Mouse (Mus musculus) layer of hippocampus, adult 18-20 months (tissue): ENCODE results near the gene Gm2832. TPM values are rescaled to one million over a fixed set of nuclear protein-coding genes. Genes with fewer than 3 reads are reported as not detected.
"Not testable (repeated sequence)": the region's sequence is repeated elsewhere in the genome, so short reads cannot be mapped to it uniquely, and the experiment has no call there.

Source experiments
- DNase-seq, 2 experiments: peaks; one replicate each; pipeline ENCODE4 v3.0.0; 2022; ENCODE audit warnings: low spot score in 2 of 2
- long read RNA-seq: library from polyadenylated mRNA; stranded (forward); transcript quantifications from one replicate; pipeline ENCODE4 v2.0.0, GENCODE M21; 2021
- total RNA-seq, 2 experiments: library from RNA; stranded (reverse); gene quantifications; 2 replicates each; pipeline ENCODE4 v1.2.3; 2021

The Gm2832 gene
- not detected for total RNA-seq
- long read RNA-seq, partial matches to known transcripts, result 0 of 1 reads
- long read RNA-seq, other reads (novel, unspliced or antisense), result 1 of 1 reads

- not testable (repeated sequence) for DNase-seq
Measured at GRCm38 (mm10) chr14:41278505-41278904, at the start of gene Gm2832. TSS of gene Gm2832 (plus strand) at chr14:41278805.

- peak; percentile 52 to 87 for DNase-seq
Measured at GRCm38 (mm10) chr14:41263296-41263695, 15.3 kb upstream of the Gm2832 start.

DNA sequence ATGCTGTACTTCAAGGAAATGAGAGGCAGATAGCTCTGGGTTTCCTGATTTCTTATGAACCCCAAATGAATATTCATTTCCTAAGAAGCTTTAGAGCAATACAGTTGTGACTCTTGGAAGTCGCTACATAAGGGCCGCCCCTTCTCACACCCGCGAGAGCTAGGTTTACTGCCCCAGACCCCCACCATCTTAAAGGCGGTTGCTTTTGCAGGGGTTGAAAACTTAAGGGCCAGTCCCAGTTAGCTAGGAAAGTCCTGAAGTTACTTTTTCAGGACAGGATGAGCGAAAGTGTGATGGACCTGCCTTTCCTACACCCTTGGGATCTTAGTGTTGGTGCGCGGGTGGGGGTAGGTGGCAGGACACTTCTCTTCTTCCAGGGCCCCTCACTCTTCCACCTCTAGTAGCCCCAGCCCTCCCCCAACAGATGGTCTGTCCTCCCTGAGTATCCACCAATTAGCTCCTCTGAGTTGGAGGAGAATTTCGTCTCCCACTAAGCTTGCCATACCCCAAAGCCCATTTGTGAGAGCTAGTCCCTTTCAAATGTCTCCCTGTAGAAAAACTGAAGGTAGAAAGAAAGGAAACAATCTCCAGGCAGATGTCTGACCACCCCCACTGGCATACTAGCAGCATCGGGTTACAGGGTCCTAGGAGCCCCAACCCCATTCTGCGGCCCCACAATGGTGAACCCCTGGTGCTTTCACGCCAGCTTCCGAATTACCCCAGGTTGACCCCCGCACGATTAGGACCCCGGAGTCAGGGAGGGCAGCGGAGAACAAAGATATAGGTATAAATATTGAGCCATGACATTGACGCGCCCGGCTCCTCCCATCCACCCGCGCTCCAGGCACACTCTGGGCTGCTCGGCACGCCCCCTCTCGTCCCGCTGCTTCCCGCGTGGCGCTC lies 14.5 kb upstream of the Gm2832 start:
- peak; percentile 30 to 51 for DNase-seq

DNA sequence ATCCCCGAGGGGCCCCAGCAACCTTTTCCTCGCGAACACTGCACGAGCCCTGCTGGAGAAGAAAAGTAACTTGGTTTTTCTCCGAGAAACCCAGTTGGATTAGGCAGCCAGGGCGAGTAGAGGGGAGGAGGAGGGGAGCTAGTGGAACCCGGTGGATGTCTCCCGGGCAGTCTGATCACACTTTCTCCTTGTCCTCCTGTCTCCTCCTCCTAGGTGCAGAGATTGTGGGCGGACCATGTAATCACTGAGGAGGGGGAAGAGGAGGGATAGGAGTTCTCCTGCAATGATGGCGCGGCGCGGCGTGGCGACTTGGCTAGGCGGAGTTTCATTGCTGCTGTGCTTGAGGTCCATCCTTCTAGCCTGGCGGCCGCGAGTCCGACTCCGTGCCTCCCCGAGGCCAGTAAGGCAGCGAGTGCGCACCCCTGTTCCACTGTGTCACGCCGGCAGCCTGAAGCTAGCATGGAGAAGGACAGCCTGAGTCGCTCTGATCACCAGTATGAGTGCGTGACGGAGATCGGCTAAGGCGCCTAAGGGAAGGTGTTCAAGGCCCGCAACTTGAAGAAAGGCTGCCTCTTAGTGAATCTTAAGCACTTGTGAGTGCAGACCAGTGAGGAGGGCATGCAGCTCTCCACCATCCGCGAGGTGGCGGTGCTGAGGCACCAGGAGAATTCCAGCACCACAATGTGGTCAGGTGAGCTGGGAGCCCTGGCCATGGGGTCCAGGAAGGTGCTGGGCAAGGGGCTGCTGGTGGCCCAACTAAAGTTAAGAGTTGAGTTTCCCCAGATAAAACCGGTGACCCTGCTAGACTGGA lies 13.6 kb upstream of the Gm2832 start:
- peak; percentile 33 to 72 for DNase-seq

DNA sequence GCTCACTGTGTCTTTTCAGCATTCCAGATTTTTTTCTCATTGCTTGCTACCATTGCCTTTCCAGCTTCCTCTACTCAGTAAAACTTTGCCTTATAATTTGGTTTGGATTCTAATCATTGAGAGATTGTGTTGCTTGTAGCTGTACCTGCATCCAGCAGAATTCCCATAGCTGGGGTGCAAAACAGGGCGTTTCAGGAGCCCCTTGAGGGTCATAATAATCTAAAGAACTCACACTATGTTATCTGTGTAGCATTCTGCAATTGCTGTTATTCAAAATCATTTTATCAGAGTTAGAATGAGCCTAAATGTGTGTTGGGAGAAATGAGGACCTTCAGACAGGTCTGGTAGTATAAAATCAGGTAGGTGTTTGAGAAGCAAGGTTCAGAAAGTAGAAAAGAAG lies 7.4 kb downstream of the Gm2832 start:
- DNase-seq, result not testable (repeated sequence)

Other genes with a start within 250 kb of the Gm2832 start
- gene Dydc2, start 209.6 kb upstream of the Gm2832 start, total RNA-seq, result 1 to 10 TPM in 1 of 2 experiments, under 1 TPM in 1; 0.71 to 1.6 TPM
- gene Dydc1, start 205.9 kb upstream of the Gm2832 start, total RNA-seq, result not detected
- gene Mat1a, start 173.8 kb upstream of the Gm2832 start, total RNA-seq, result not detected
- not detected for gene Sftpa1, start 147.0 kb upstream of the Gm2832 start, total RNA-seq
- not detected for gene Mbl1, start 127.3 kb upstream of the Gm2832 start, total RNA-seq
- not detected for gene Sftpd, start 93.7 kb upstream of the Gm2832 start, total RNA-seq
- gene Gm5798, start 69.8 kb downstream of the Gm2832 start, total RNA-seq, result not detected
- not detected for gene Gm7945, start 107.6 kb downstream of the Gm2832 start, total RNA-seq
- gene Gm6482, start 129.5 kb downstream of the Gm2832 start, total RNA-seq, result not detected
- not detected for gene Gm7954, start 174.7 kb downstream of the Gm2832 start, total RNA-seq
- not detected for gene Gm3486, start 210.7 kb downstream of the Gm2832 start, total RNA-seq